Mouse (Mus musculus): ENCODE data around the gene Ndufv1.

GRCm38 (mm10) chr19:4058581-4058980 lies 46.0 kb upstream of the Ndufv1 start:
- TF ChIP-seq CTCF (IDR thresholded peaks at IDR 0.05; ENCODE audit: low read depth) = no peak
- TF ChIP-seq EP300 (optimal IDR thresholded peaks at IDR 0.05) = no peak
